Comparison of ENCODE assay signal across 9 mouse cellular contexts in genomic region chr14:25519656-25520055, GRCm38 (mm10).
DNase-seq lines count a peak whose midpoint lies in the region; ATAC-seq and TF ChIP-seq lines count a peak whose summit lies in the region.
"Had no signal": no experiment of that assay in that cellular context is flagged by ENCODE, and none has a peak within 500 bp of the region (broad histone marks: within the 10 kb centered on the region; RNA-seq: fewer than 3 reads in every experiment).

No protein-coding gene starts in this region.

- H3ac ChIP-seq in myocyte (ENCODE audit: control insufficient read depth, insufficient read length) = no peak overlapping the region

- WGBS in neural tube, embryonic 11.5 days = 53% methylated on average over 4 of the region's 4 CpGs
- 29% methylated on average over 4 of the region's 4 CpGs for WGBS in intestine, postnatal 0 days

- H3K27me3 ChIP-seq in neural tube, embryonic 11.5 days (ENCODE audit: control insufficient read depth, insufficient read depth, low read length) = no peaks in the 10 kb centered on the region
- no peaks in the 10 kb centered on the region for H3K27me3 ChIP-seq in intestine, postnatal 0 days (replicated peaks; ENCODE audit: control insufficient read depth, insufficient read depth, low read length)
- no peaks in the 10 kb centered on the region for H3K27me3 ChIP-seq in myocyte (ENCODE audit: control insufficient read depth, insufficient read depth, insufficient read length)
- H3K27me3 ChIP-seq: limb, embryonic 13.5 days had no signal

- no peak for ATAC-seq in neural tube, embryonic 11.5 days (ENCODE audit: insufficient read depth, low FRiP score, low TSS enrichment)
- ATAC-seq in intestine, postnatal 0 days = 0 out of 2 replicates have a peak, but pooled peaks have one; percentile 23

- H3K4me1 ChIP-seq in neural tube, embryonic 11.5 days (ENCODE audit: control insufficient read depth, insufficient read depth, low read length) = peaks cover 30% of the 10 kb centered on the region
- peaks cover 33% of the 10 kb centered on the region for H3K4me1 ChIP-seq in intestine, postnatal 0 days (replicated peaks; ENCODE audit: control insufficient read depth, insufficient read depth, low read length)

- intact Hi-C loops in gastrocnemius, postnatal 36 days (cut with DNase I) = no loop called here

- H3K27ac ChIP-seq in neural tube, embryonic 11.5 days (ENCODE audit: low read depth, low read length) = 0 out of 2 replicates have a peak overlapping the region, but pooled peaks have one; percentile 34
- peak overlapping the region; percentile 15; the same call in 1 of the 2 replicates for H3K27ac ChIP-seq in intestine, postnatal 0 days (ENCODE audit: low read depth, low read length)

- H3K9me3 ChIP-seq in neural tube, embryonic 11.5 days (ENCODE audit: control insufficient read depth, low read length) = no peaks in the 10 kb centered on the region
- H3K9me3 ChIP-seq in intestine, postnatal 0 days (ENCODE audit: control insufficient read depth) = no peaks in the 10 kb centered on the region
- H3K9me3 ChIP-seq: limb, embryonic 13.5 days had no signal

- no peak overlapping the region for H3K4me2 ChIP-seq in neural tube, embryonic 11.5 days (ENCODE audit: low read depth)
- no peak overlapping the region for H3K4me2 ChIP-seq in intestine, postnatal 0 days (replicated peaks; ENCODE audit: low read depth)
- H3K4me2 ChIP-seq in myocyte (ENCODE audit: low read depth) = peak overlapping the region; percentile 49
- H3K4me2 ChIP-seq: limb, embryonic 13.5 days had no signal

- peaks cover 71% of the 10 kb centered on the region for H3K79me2 ChIP-seq in myocyte (ENCODE audit: control insufficient read depth, insufficient read depth)

- H3K36me3 ChIP-seq in neural tube, embryonic 11.5 days (ENCODE audit: control insufficient read depth, insufficient read depth, low read length) = no peaks in the 10 kb centered on the region
- no peaks in the 10 kb centered on the region; the same call in 1 of the 2 replicates for H3K36me3 ChIP-seq in intestine, postnatal 0 days (ENCODE audit: control insufficient read depth, insufficient read depth)
- no peaks in the 10 kb centered on the region for H3K36me3 ChIP-seq in myocyte (ENCODE audit: control insufficient read depth, insufficient read depth)

- TF ChIP-seq POLR2A in myocyte (IDR thresholded peaks at IDR 0.05; ENCODE audit: insufficient read length, low read depth) = peak; percentile 22

- no peak overlapping the region for H3K4me3 ChIP-seq in neural tube, embryonic 11.5 days (ENCODE audit: low read depth, low read length)
- no peak overlapping the region for H3K4me3 ChIP-seq in intestine, postnatal 0 days (ENCODE audit: low read depth, low read length)
- no peak overlapping the region for H3K4me3 ChIP-seq in myocyte
- H3K4me3 ChIP-seq: limb, embryonic 13.5 days had no signal

- H3K9ac ChIP-seq in neural tube, embryonic 11.5 days (ENCODE audit: low read length) = no peak overlapping the region
- H3K9ac ChIP-seq in intestine, postnatal 0 days (ENCODE audit: low read depth, low read length) = no peak overlapping the region
- H3K9ac ChIP-seq: limb, embryonic 13.5 days had no signal

- DNase-seq in neural tube, embryonic 11.5 days (ENCODE audit: low spot score) = no peak
- DNase-seq in neural tube, embryonic 10.5 days (ENCODE audit: extremely low spot score, low spot score) = no peak
- peak; percentile 89 for DNase-seq in cerebellum, adult 11 months
- DNase-seq in gastrocnemius, postnatal 36 days = peak; percentile 59 to 64
- no peak for DNase-seq in ovary, postnatal 10 days (ENCODE audit: low spot score)
- DNase-seq in spleen, postnatal 10 days (ENCODE audit: low spot score in 2 of 2) = no peak

- 0 out of 2 replicates have a peak, but pooled peaks have one; percentile 8 for TF ChIP-seq CTCF in intestine, postnatal 0 days (IDR thresholded peaks at IDR 0.05; ENCODE audit: low read depth)

TF ChIP-seq in myocyte, 11 proteins besides CTCF, POLR2A, EP300 and RAD21:
- no peak for TF ChIP-seq USF1 (IDR thresholded peaks at IDR 0.05; ENCODE audit: low read depth)
- TF ChIP-seq POLR2AphosphoS2 (IDR thresholded peaks at IDR 0.05; ENCODE audit: insufficient read length, low read depth) = no peak
- peak; percentile 88 for TF ChIP-seq TCF12 (IDR thresholded peaks at IDR 0.05; ENCODE audit: insufficient read depth, poor library complexity, severe bottlenecking)
- no peak for TF ChIP-seq SRF (IDR thresholded peaks at IDR 0.05; ENCODE audit: control insufficient read depth, insufficient read length, low read depth)
- peak in 2 of 3 experiments; percentile 71 to 91 for TF ChIP-seq MYOD1 (IDR thresholded peaks at IDR 0.05; ENCODE audit: control insufficient read depth in 1 of 3, insufficient read length in 2 of 3, low read depth in 2 of 3)
- TF ChIP-seq MYOG (IDR thresholded peaks at IDR 0.05; ENCODE audit: control insufficient read depth in 1 of 3, insufficient read depth in 1 of 3, insufficient read length in 2 of 3, low read depth in 2 of 3) = peak; percentile 30 to 94 (median 75)
- peak; percentile 93 for TF ChIP-seq CEBPB (IDR thresholded peaks at IDR 0.05; ENCODE audit: insufficient read depth, poor library complexity, severe bottlenecking)
- TF ChIP-seq TCF3 (IDR thresholded peaks at IDR 0.05; ENCODE audit: insufficient read length, low read depth) = peak; percentile 71

Comparison
In these comparisons a context has a peak if more than half of its experiments do, and no peak if none do; other contexts are left out.
1. DNase-seq: peak in cerebellum, adult 11 months (single experiment) and gastrocnemius, postnatal 36 days (2 of 2); none in neural tube, embryonic 11.5 days (single experiment), neural tube, embryonic 10.5 days (single experiment), ovary, postnatal 10 days (single experiment) and spleen, postnatal 10 days (0 of 2).